Mouse (Mus musculus): ENCODE measurements around the gene Tmbim6. TPM values are rescaled to one million over a fixed set of nuclear protein-coding genes. Genes with fewer than 3 reads are reported as not detected.
A peak's percentile ranks its signal among the peaks of the same experiment; 100 is the strongest.
"Not testable (repeated sequence)": the region's sequence is repeated elsewhere in the genome, so short reads cannot be mapped to it uniquely, and the experiment has no call there.

Gene Tmbim6
- polyA plus RNA-seq, 1 experiment from 2014 or later, result 276 TPM

- ATAC-seq (replicated peaks), result no peak
- no peak overlapping the region for H3K4me3 ChIP-seq
- H3K27ac ChIP-seq, result peak overlapping the region; percentile 38; the same call in 1 of the 2 replicates
- no peaks in the 10 kb centered on the region for H3K27me3 ChIP-seq (replicated peaks)
- H3K4me1 ChIP-seq, result peaks cover 18% of the 10 kb centered on the region
- H3K9me3 ChIP-seq, result no peaks in the 10 kb centered on the region
- H3K36me3 ChIP-seq (replicated peaks), result no peaks in the 10 kb centered on the region
- 40% methylated on average over 6 of the region's 6 CpGs for WGBS
- no peak overlapping the region for H3K9ac ChIP-seq
- peak overlapping the region; percentile 7; the same call in 1 of the 2 replicates for H3K4me2 ChIP-seq
Observed at GRCm38 (mm10) chr15:99445567-99445966, 52.9 kb downstream of the Tmbim6 start.

- 89% methylated on average over 10 of the region's 10 CpGs for WGBS
- H3K27me3 ChIP-seq (replicated peaks); H3K4me3 ChIP-seq; H3K27ac ChIP-seq; H3K9me3 ChIP-seq; H3K9ac ChIP-seq; H3K4me2 ChIP-seq; H3K36me3 ChIP-seq (replicated peaks); ATAC-seq (replicated peaks): not testable (repeated sequence)
- peaks cover 14% of the 10 kb centered on the region for H3K4me1 ChIP-seq
Observed at GRCm38 (mm10) chr15:99446136-99446535, 53.5 kb downstream of the Tmbim6 start.

- peak; percentile 39; the same call in 1 of the 2 replicates for ATAC-seq (replicated peaks)
Observed at GRCm38 (mm10) chr15:99449131-99449750, 56.6 kb downstream of the Tmbim6 start.

GRCm38 (mm10) chr15:99449751-99450280 lies 57.1 kb downstream of the Tmbim6 start:
- Histone ChIP-seq H3K27me3 (replicated peaks) (no peaks in the 10 kb centered on the region), H3K36me3 (replicated peaks) (no peaks in the 10 kb centered on the region), H3K4me3 (no peak overlapping the region), H3K4me1 (peaks cover 19% of the 10 kb centered on the region), H3K4me2 (no peak overlapping the region), H3K9ac (no peak overlapping the region), H3K9me3 (no peaks in the 10 kb centered on the region), H3K27ac (peak overlapping the region; percentile 49; the same call in 1 of the 2 replicates)
- ATAC-seq (replicated peaks), result no peak
- 89% methylated on average over 8 of the region's 8 CpGs for WGBS

More at GRCm38 (mm10) chr15:99449131-99449750, 56.6 kb downstream of the Tmbim6 start:
- H3K27me3 ChIP-seq (replicated peaks), result no peaks in the 10 kb centered on the region
- H3K4me3 ChIP-seq, result no peak overlapping the region
- WGBS, result 75% methylated on average over 9 of the region's 9 CpGs
- peak overlapping the region; percentile 49; the same call in 1 of the 2 replicates for H3K27ac ChIP-seq
- H3K9ac ChIP-seq, result no peak overlapping the region
- no peak overlapping the region for H3K4me2 ChIP-seq
- H3K9me3 ChIP-seq, result no peaks in the 10 kb centered on the region
- no peaks in the 10 kb centered on the region for H3K36me3 ChIP-seq (replicated peaks)
- H3K4me1 ChIP-seq, result peaks cover 17% of the 10 kb centered on the region

GRCm38 (mm10) chr15:99453153-99453900 lies 60.6 kb downstream of the Tmbim6 start:
- no peak for ATAC-seq (replicated peaks)
- Histone ChIP-seq H3K4me3 (no peak overlapping the region), H3K4me2 (no peak overlapping the region), H3K27me3 (replicated peaks) (no peaks in the 10 kb centered on the region), H3K36me3 (replicated peaks) (no peaks in the 10 kb centered on the region), H3K27ac (no peak overlapping the region), H3K4me1 (peaks cover 32% of the 10 kb centered on the region), H3K9me3 (no peaks in the 10 kb centered on the region), H3K9ac (no peak overlapping the region)
- WGBS, result 76% methylated on average over 11 of the region's 11 CpGs

GRCm38 (mm10) chr15:99454585-99455279 lies 62.0 kb downstream of the Tmbim6 start:
- H3K4me3 ChIP-seq, result no peak overlapping the region
- H3K27me3 ChIP-seq (replicated peaks), result no peaks in the 10 kb centered on the region
- no peak for ATAC-seq (replicated peaks)
- H3K4me1 ChIP-seq, result peaks cover 36% of the 10 kb centered on the region
- WGBS, result 67% methylated on average over 7 of the region's 7 CpGs
- H3K4me2 ChIP-seq, result no peak overlapping the region
- no peak overlapping the region for H3K27ac ChIP-seq
- H3K9me3 ChIP-seq, result no peaks in the 10 kb centered on the region
- H3K9ac ChIP-seq, result no peak overlapping the region
- no peaks in the 10 kb centered on the region for H3K36me3 ChIP-seq (replicated peaks)

GRCm38 (mm10) chr15:99455415-99455814 lies 62.7 kb downstream of the Tmbim6 start:
- no peak for ATAC-seq (replicated peaks)
- Histone ChIP-seq H3K4me2 (peak overlapping the region; percentile 9; the same call in 1 of the 2 replicates), H3K27ac (no peak overlapping the region), H3K27me3 (replicated peaks) (no peaks in the 10 kb centered on the region), H3K9me3 (no peaks in the 10 kb centered on the region), H3K4me1 (peaks cover 36% of the 10 kb centered on the region), H3K4me3 (no peak overlapping the region), H3K9ac (no peak overlapping the region), H3K36me3 (replicated peaks) (no peaks in the 10 kb centered on the region)
- WGBS, result 84% methylated on average over 3 of the region's 3 CpGs

- Histone ChIP-seq H3K4me1 (peaks cover 36% of the 10 kb centered on the region), H3K9me3 (no peaks in the 10 kb centered on the region), H3K27ac (peak overlapping the region; percentile 85), H3K36me3 (replicated peaks) (no peaks in the 10 kb centered on the region), H3K4me2 (peak overlapping the region; percentile 89), H3K4me3 (peak overlapping the region; percentile 78), H3K9ac (peak overlapping the region; percentile 82), H3K27me3 (replicated peaks) (no peaks in the 10 kb centered on the region)
- 8% methylated on average over 7 of the region's 7 CpGs for WGBS
- no peak for ATAC-seq (replicated peaks)
Observed at GRCm38 (mm10) chr15:99456338-99456962, 63.8 kb downstream of the Tmbim6 start.

- Histone ChIP-seq H3K4me3 (peak overlapping the region; percentile 78), H3K9ac (peak overlapping the region; percentile 82), H3K36me3 (replicated peaks) (no peaks in the 10 kb centered on the region), H3K27ac (peak overlapping the region; percentile 85), H3K27me3 (replicated peaks) (no peaks in the 10 kb centered on the region), H3K4me1 (peaks cover 36% of the 10 kb centered on the region), H3K9me3 (no peaks in the 10 kb centered on the region), H3K4me2 (peak overlapping the region; percentile 89)
- ATAC-seq (replicated peaks), result peak; percentile 82
- under 1% methylated on average over 43 of the region's 43 CpGs for WGBS
Observed at GRCm38 (mm10) chr15:99456963-99457605, 64.4 kb downstream of the Tmbim6 start.

GRCm38 (mm10) chr15:99457606-99458401 lies 65.1 kb downstream of the Tmbim6 start, which contains the start of gene Nckap5l:
TSS of gene Nckap5l (minus strand) at chr15:99457748.
- H3K27ac ChIP-seq, result peak within 1 kb of the TSS; percentile 85
- H3K27me3 ChIP-seq (replicated peaks), result no peaks in the 10 kb centered on the region
- peak; percentile 94 for ATAC-seq (replicated peaks)
- H3K9ac ChIP-seq, result peak within 1 kb of the TSS; percentile 82
- H3K4me1 ChIP-seq, result peaks cover 34% of the 10 kb centered on the region
- peak within 1 kb of the TSS; percentile 89 for H3K4me2 ChIP-seq
- no peaks in the 10 kb centered on the region for H3K9me3 ChIP-seq
- under 1% methylated on average over 44 of the region's 45 CpGs for WGBS
- H3K4me3 ChIP-seq, result peak within 1 kb of the TSS; percentile 78
- no peaks in the 10 kb centered on the region for H3K36me3 ChIP-seq (replicated peaks)
